Mouse (Mus musculus) limb, embryonic 15.5 days (tissue): ENCODE measurements around the gene Bri3. TPM values are rescaled to one million over a fixed set of nuclear protein-coding genes. Genes with fewer than 3 reads are reported as not detected.

Experiments
- ATAC-seq: fragments of 200-750 bp; cut with Nextera tagmentation; 2 replicates; pipeline ENCODE4 v1.8.0; 2017; ENCODE audit warnings: low read depth, moderate TSS enrichment; ENCODE audit not compliant: insufficient number of reproducible peaks, low FRiP score, low TSS enrichment
- H3K27ac ChIP-seq: fragments of 300-500 bp; sonication (generic); 2 replicates; pipeline ENCODE4 v1.5.1; 2015; ENCODE audit warnings: moderate library complexity, mild to moderate bottlenecking, inconsistent platforms
- H3K27me3 ChIP-seq: fragments of 300-500 bp; sonication (generic); 2 replicates; pipeline ENCODE4 v1.6.1; 2015; ENCODE audit warnings: inconsistent platforms
- H3K36me3 ChIP-seq: fragments of 300-500 bp; sonication (generic); 2 replicates; pipeline ENCODE4 v1.6.1; 2015; ENCODE audit warnings: inconsistent platforms
- H3K4me1 ChIP-seq: fragments of 300-500 bp; sonication (generic); 2 replicates; pipeline ENCODE4 v1.6.1; 2015; ENCODE audit warnings: inconsistent platforms
- H3K4me2 ChIP-seq: fragments of 300-500 bp; sonication (generic); 2 replicates; pipeline ENCODE4 v1.6.1; 2015; ENCODE audit warnings: mild to moderate bottlenecking, inconsistent platforms
- H3K4me3 ChIP-seq: fragments of 300-500 bp; sonication (generic); 2 replicates; pipeline ENCODE4 v1.5.1; 2015; ENCODE audit warnings: mild to moderate bottlenecking, inconsistent platforms
- H3K9ac ChIP-seq: fragments of 300-500 bp; sonication (generic); 2 replicates; pipeline ENCODE4 v1.6.1; 2015; ENCODE audit warnings: inconsistent platforms
- H3K9me3 ChIP-seq: fragments of 300-500 bp; sonication (generic); 2 replicates; pipeline ENCODE4 v1.6.1; 2016; ENCODE audit warnings: inconsistent platforms
- WGBS: fragments of 180-500 bp; shearing (Covaris S2); methylation state at CpG from one replicate; pipeline ENCODE4 v1.1.7; 2015; 5-methylcytosine and 5-hydroxymethylcytosine counted together
- polyA plus RNA-seq: library from polyadenylated mRNA; unstranded; fragments of >200 nt; fragmentation: Nextera tagmentation; extraction: Ambion mirVana; gene quantifications from 2 replicates; pipeline ENCODE4 v1.2.1, GENCODE M21; 2015

Gene Bri3
- polyA plus RNA-seq, 1 experiment from 2014 or later, result 97.3 TPM

DNA sequence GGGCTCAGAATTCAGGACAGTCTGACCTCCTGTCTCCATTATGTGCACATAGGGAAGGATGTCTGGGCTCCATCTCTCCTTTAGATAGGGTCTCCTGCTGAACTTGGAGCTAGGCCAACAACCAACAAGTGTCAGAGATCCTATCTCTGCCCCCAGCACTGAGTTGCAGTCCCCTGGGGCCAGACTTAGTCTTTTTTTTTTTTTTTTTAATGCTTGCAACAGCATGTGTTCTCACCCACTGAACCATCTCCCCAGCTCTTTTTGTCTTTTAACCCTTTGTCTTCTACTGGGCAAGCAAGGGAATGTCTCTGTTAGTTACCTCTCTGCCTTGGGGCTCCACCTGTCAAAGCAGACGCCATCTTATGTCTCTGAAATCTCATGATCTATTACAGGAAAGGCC, 5.3 kb upstream of the Bri3 start:
- no peaks in the 10 kb centered on the region for H3K36me3 ChIP-seq
- H3K4me2 ChIP-seq, result no peak overlapping the region
- no peak overlapping the region for H3K4me3 ChIP-seq
- no peaks in the 10 kb centered on the region for H3K27me3 ChIP-seq
- H3K4me1 ChIP-seq, result no peaks in the 10 kb centered on the region
- no peaks in the 10 kb centered on the region for H3K9me3 ChIP-seq
- no peak overlapping the region for H3K27ac ChIP-seq
- ATAC-seq, result no peak
- 62% methylated on average over 1 of the region's 1 CpGs for WGBS
- no peak overlapping the region for H3K9ac ChIP-seq

DNA sequence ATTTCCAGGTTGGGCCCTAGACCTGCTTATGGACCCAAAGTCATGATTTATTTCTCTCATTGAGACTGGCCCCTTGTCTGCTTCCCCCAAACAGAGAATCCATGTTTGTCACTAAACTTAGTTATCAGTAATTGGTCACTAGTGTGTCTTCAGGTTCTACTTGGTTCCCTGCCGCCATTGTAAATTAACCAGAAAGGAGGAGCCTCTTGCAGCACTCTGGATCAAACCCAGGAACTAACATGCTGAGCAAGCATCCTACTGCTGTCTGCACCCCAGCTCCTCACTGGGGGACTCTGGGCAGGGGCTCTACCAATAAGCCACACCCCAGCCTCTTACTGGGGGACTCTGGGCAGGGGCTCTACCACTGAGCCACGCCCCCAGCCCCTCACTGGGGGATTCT, 1.4 kb downstream of the Bri3 start:
- no peak for ATAC-seq
- Histone ChIP-seq H3K4me1 (peaks cover 11% of the 10 kb centered on the region), H3K9me3 (no peaks in the 10 kb centered on the region), H3K36me3 (no peaks in the 10 kb centered on the region), H3K27me3 (no peaks in the 10 kb centered on the region), H3K27ac (no peak overlapping the region), H3K4me2 (no peak overlapping the region), H3K4me3 (no peak overlapping the region), H3K9ac (no peak overlapping the region)
- 75% methylated on average over 2 of the region's 2 CpGs for WGBS

DNA sequence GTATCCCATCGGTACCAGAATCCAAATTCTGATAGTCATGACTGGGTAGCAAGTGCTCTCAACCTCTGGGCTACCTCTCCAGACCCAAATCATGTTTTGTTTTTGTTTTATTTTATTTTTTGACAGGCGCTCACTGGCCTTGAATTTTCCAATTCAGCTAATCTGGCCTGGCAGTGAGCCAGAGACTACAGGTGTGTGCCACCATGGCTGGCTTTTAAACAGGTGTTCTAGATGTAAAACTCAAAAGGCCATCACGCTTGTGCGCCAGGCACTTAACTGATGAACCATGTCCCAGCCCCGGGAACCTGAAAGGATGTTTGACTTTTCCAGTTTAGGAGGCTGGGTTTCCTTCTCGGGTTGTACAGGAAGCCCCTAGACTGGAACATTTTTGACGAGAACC, 2.4 kb downstream of the Bri3 start:
- no peak overlapping the region for H3K27ac ChIP-seq
- H3K27me3 ChIP-seq, result no peaks in the 10 kb centered on the region
- H3K4me3 ChIP-seq, result no peak overlapping the region
- H3K4me1 ChIP-seq, result peaks cover 11% of the 10 kb centered on the region
- no peaks in the 10 kb centered on the region for H3K36me3 ChIP-seq
- no peaks in the 10 kb centered on the region for H3K9me3 ChIP-seq
- whole genome bisulfite sequencing, result 56% methylated on average over 7 of the region's 7 CpGs
- no peak overlapping the region for H3K4me2 ChIP-seq
- no peak for ATAC-seq
- no peak overlapping the region for H3K9ac ChIP-seq

DNA sequence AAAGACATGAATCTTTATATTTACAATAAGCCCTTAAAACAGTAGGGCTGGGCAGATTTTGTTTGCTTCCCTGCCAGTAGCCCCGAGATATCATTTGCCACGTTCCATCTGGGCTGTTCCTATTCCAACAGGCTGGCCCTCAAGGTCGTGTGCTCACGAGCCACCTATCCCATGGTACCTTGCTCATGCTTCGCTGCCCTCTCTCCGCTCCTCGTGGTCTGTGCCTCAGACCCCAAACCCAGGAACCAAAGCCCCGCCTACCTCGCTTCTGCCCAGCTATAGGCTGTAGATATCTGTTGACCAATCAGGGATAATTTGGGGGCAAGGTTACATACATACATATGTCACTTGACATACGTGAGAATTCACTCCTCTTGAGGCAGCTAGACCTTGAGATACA, 3.1 kb downstream of the Bri3 start:
- Histone ChIP-seq H3K4me1 (peaks cover 11% of the 10 kb centered on the region), H3K27me3 (no peaks in the 10 kb centered on the region), H3K27ac (0 out of 2 replicates have a peak overlapping the region, but pooled peaks have one; percentile 33), H3K4me2 (no peak overlapping the region), H3K9me3 (no peaks in the 10 kb centered on the region), H3K36me3 (no peaks in the 10 kb centered on the region), H3K9ac (no peak overlapping the region), H3K4me3 (no peak overlapping the region)
- 60% methylated on average over 10 of the region's 10 CpGs for WGBS
- ATAC-seq, result no peak; the same call in 1 of the 2 replicates

GRCm38 (mm10) chr5:144247906-144248585, 3.8 kb downstream of the Bri3 start:
- WGBS, result 43% methylated on average over 10 of the region's 10 CpGs

GRCm38 (mm10) chr5:144249871-144250270, 5.6 kb downstream of the Bri3 start:
- no peak for ATAC-seq

More at GRCm38 (mm10) chr5:144247906-144248585, 3.8 kb downstream of the Bri3 start:
- Histone ChIP-seq H3K9ac (no peak overlapping the region), H3K4me2 (no peak overlapping the region), H3K9me3 (no peaks in the 10 kb centered on the region), H3K27me3 (no peaks in the 10 kb centered on the region), H3K27ac (no peak overlapping the region), H3K4me1 (peaks cover 11% of the 10 kb centered on the region), H3K36me3 (no peaks in the 10 kb centered on the region), H3K4me3 (no peak overlapping the region)
- no peak for ATAC-seq

GRCm38 (mm10) chr5:144251876-144252577, 7.8 kb downstream of the Bri3 start:
- no peak for ATAC-seq
- H3K4me2 ChIP-seq, result no peak overlapping the region
- WGBS, result 82% methylated on average over 13 of the region's 13 CpGs

More at GRCm38 (mm10) chr5:144249871-144250270, 5.6 kb downstream of the Bri3 start:
- H3K9me3 ChIP-seq, result no peaks in the 10 kb centered on the region
- no peak overlapping the region for H3K4me3 ChIP-seq
- no peak overlapping the region for H3K9ac ChIP-seq
- no peak overlapping the region for H3K27ac ChIP-seq
- peaks cover 17% of the 10 kb centered on the region for H3K4me1 ChIP-seq
- H3K36me3 ChIP-seq, result no peaks in the 10 kb centered on the region
- H3K27me3 ChIP-seq, result no peaks in the 10 kb centered on the region
- 87% methylated on average over 3 of the region's 3 CpGs for WGBS
- H3K4me2 ChIP-seq, result no peak overlapping the region

GRCm38 (mm10) chr5:144253212-144253611, 9.0 kb downstream of the Bri3 start:
- WGBS, result 71% methylated on average over 4 of the region's 4 CpGs
- Histone ChIP-seq H3K9ac (no peak overlapping the region), H3K4me2 (no peak overlapping the region), H3K27me3 (no peaks in the 10 kb centered on the region), H3K27ac (no peak overlapping the region), H3K4me1 (peaks cover 29% of the 10 kb centered on the region), H3K4me3 (no peak overlapping the region), H3K36me3 (no peaks in the 10 kb centered on the region), H3K9me3 (no peaks in the 10 kb centered on the region)
- no peak for ATAC-seq

More at GRCm38 (mm10) chr5:144251876-144252577, 7.8 kb downstream of the Bri3 start:
- Histone ChIP-seq H3K27ac (no peak overlapping the region), H3K9ac (no peak overlapping the region), H3K9me3 (no peaks in the 10 kb centered on the region), H3K4me1 (peaks cover 24% of the 10 kb centered on the region), H3K27me3 (no peaks in the 10 kb centered on the region), H3K4me3 (no peak overlapping the region), H3K36me3 (no peaks in the 10 kb centered on the region)

GRCm38 (mm10) chr5:144254122-144254810, 10.0 kb downstream of the Bri3 start:
- no peaks in the 10 kb centered on the region for H3K36me3 ChIP-seq
- H3K27ac ChIP-seq, result peak overlapping the region; percentile 93
- 53% methylated on average over 16 of the region's 16 CpGs for WGBS
- H3K9ac ChIP-seq, result no peak overlapping the region
- peak overlapping the region; percentile 77 for H3K4me2 ChIP-seq
- peaks cover 39% of the 10 kb centered on the region for H3K4me1 ChIP-seq
- ATAC-seq, result no peak
- no peaks in the 10 kb centered on the region for H3K27me3 ChIP-seq
- H3K9me3 ChIP-seq, result no peaks in the 10 kb centered on the region
- peak overlapping the region; percentile 90 for H3K4me3 ChIP-seq

DNA sequence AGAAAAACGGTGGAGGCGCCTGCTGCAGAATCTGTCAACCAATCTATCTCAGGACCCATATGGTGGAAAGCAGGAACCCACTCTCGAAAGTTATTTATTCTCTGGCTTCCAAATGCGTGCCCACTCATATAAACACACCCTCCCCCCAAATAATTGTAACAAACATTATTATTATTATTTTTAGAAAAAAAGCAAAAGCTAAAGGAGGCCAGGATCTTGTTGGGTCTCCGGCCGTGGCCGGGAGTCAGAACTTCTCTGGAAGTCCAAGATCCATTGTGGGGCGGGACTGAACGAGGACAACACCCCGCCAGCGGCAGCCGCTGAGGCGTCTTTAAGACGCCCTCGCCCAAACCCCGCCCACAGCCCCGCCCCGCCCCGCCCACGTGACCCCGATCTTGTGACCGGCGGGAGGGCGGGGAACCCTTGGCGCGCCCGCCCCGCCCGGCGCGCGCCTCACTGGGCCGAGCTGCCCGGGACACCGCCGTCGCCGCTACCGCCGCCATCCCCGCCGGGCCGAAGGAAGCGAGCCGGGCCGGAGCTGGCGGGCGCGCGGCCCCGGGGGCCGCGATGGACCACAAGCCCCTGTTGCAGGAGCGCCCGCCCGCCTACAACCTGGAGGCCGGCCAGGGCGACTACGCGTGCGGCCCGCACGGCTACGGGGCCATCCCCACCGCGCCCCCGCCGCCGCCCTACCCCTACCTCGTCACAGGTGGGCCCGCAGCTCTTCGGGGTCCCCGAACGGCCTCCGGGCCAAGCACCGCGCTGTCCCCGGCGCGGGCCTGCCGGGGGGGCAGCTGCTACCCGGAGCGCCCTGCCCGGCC, 10.8 kb downstream of the Bri3 start:
- ATAC-seq, result peak; percentile 74
- Histone ChIP-seq H3K9me3 (no peaks in the 10 kb centered on the region), H3K4me2 (peak overlapping the region; percentile 77), H3K4me3 (peak overlapping the region; percentile 90), H3K27me3 (no peaks in the 10 kb centered on the region), H3K9ac (peak overlapping the region; percentile 84), H3K36me3 (0 out of 2 replicates have a peak, but pooled peaks cover under 1% of the 10 kb centered on the region), H3K27ac (peak overlapping the region; percentile 93), H3K4me1 (peaks cover 44% of the 10 kb centered on the region)
- WGBS, result under 1% methylated on average over 62 of the region's 84 CpGs
